Mouse (Mus musculus): ENCODE results near the gene Sohlh1. TPM values are rescaled to one million over a fixed set of nuclear protein-coding genes. Genes with fewer than 3 reads are reported as not detected.
"Not testable (repeated sequence)": the region's sequence is repeated elsewhere in the genome, so short reads cannot be mapped to it uniquely, and the experiment has no call there.

The Sohlh1 gene
- total RNA-seq, 1 experiment from 2014 or later = not detected

DNA sequence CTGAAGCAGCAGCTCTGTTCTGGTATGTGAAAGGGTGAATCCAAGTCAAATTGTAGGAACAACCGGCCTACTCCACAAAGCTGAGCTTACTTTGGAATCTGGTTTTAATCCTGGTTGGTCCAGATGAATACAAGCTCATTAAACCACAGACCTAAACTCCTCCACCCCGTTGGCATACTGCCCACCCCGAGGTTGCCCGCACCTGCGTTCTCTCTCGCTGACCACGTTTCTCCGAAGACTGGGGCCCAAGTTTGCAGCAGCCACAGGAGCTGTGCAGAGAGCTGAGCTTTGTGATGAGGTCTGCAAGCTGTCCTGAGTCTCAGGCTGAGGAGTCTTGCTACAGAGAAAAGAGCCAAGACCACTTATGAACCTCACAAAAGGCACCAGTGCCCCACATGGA, 532 bp downstream of the Sohlh1 start:
- no peak for ATAC-seq (ENCODE audit: extremely low read depth, insufficient number of reproducible peaks, low FRiP score, poor library complexity, severe bottlenecking)

- ATAC-seq (ENCODE audit: extremely low read depth, insufficient number of reproducible peaks, low FRiP score, poor library complexity, severe bottlenecking) = no peak
These were observed 3.0 kb downstream of the Sohlh1 start for GRCm38 (mm10) chr2:25844097-25844496.

- no peak for ATAC-seq (ENCODE audit: extremely low read depth, insufficient number of reproducible peaks, low FRiP score, poor library complexity, severe bottlenecking)
These were observed 4.3 kb downstream of the Sohlh1 start for GRCm38 (mm10) chr2:25842758-25843157.

DNA sequence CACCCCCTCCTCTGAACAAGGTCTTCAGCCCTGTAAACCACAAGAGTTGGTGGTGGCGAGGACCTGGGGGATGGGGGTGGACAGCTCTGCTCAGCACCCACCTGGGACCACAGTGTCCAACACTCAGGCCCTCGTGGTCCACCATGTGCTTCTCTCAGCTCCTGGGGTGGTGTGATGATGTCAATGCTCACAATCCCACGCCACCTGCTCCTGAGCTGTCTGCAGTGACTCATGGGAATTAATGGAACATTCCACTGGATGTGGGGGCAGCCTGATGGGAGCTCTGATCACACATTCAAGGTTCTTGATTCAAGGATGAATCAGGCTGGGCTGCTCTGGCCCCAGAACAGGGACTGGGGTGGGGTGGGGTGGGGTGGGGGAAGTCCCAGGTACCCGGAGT, 4.9 kb downstream of the Sohlh1 start:
- ATAC-seq (ENCODE audit: extremely low read depth, insufficient number of reproducible peaks, low FRiP score, poor library complexity, severe bottlenecking) = no peak

DNA sequence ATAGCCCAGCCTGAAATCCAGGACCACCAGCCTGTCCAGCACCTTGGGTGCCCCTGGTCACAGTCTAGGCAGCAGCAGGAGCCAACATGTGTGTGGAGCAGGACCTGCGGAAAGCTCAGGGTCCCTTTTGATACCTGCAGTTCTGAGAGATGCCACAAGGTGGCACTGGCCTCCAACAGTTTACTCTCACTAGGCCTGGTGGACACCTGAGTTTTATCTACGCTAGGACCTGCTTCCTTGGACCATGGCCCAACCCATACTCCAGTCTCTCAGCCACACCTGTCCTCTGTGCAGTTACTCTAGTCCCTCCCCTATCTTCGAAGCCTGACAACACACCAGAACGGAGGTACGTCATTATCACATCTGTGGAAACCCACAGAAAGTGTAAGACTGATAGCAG, 10.8 kb downstream of the Sohlh1 start:
- ATAC-seq (ENCODE audit: extremely low read depth, insufficient number of reproducible peaks, low FRiP score, poor library complexity, severe bottlenecking) = 0 out of 2 replicates have a peak, but pooled peaks have one; percentile 34

DNA sequence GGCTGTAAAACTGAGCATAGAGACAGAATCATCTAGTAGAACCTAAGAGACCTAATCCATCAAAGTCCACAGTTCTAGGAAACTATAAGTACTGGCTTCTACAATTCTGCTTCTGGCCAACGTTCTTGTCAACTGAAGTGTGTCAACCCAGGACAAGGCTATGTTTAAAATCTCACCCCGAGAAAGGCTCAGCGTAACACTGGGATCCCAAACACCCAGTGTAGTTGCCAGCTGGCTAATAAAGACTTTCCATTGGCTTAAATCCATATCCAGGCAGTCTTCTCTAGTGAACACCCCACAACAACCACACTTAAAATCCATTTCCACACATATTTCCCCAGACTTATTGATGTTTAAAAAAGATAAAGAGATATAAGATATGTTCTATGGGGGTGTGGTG, 16.3 kb downstream of the Sohlh1 start:
- ATAC-seq (ENCODE audit: extremely low read depth, insufficient number of reproducible peaks, low FRiP score, poor library complexity, severe bottlenecking) = no peak

DNA sequence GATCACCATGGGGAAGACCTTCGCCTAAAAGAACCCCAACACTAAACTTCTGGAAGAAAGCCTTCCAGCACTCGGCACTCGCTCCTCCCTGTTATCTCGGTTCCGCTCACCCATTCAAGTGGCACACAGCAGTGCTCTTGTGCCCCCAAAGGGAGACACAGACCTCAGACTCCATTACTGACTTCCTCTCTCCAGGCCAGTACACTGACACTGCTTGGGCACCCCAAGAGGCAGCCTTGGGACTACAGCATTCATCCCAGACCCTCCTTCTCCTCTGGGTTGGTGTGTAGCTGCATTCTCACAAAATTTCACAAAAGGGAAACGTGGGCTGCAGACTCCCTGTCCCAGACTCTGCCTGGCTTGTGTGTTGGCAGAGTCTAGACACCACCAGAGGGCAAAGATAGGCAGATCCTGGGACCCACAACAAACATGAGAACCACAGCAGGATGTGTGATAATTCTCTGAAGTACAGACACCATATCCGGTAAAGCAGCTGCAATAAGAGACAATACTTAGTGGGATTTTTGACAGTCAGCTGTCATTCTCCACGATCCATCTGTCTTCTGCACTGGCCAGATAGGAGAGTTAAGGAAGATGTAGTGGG, 18.6 kb downstream of the Sohlh1 start:
- ATAC-seq (ENCODE audit: extremely low read depth, insufficient number of reproducible peaks, low FRiP score, poor library complexity, severe bottlenecking) = no peak

DNA sequence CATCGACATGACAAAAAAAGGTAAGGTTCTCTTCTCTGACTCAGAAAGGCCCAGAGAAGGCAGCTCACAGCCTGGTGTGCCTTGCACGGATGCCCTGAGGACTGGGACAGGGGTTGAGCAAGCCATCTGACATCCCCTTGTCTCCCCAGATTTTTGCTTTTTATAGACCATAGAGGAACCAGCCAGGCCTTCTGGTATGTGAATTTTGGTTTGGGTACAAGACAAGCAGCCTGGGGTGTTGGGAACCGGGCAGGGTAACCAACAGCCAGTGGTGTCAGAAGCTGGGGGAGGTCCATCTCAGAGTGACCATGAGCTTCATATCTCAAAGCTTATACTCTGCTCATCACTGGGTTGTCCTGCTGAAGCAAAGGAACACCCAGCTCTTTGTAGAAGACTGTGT, 22.3 kb downstream of the Sohlh1 start:
- ATAC-seq (ENCODE audit: extremely low read depth, insufficient number of reproducible peaks, low FRiP score, poor library complexity, severe bottlenecking) = no peak

- no peak for ATAC-seq (ENCODE audit: extremely low read depth, insufficient number of reproducible peaks, low FRiP score, poor library complexity, severe bottlenecking)
These were observed 24.2 kb downstream of the Sohlh1 start, which contains the start of gene Lcn9 for GRCm38 (mm10) chr2:25822806-25823205. Gene Lcn9, plus strand, starts transcription at chr2:25823153.

DNA sequence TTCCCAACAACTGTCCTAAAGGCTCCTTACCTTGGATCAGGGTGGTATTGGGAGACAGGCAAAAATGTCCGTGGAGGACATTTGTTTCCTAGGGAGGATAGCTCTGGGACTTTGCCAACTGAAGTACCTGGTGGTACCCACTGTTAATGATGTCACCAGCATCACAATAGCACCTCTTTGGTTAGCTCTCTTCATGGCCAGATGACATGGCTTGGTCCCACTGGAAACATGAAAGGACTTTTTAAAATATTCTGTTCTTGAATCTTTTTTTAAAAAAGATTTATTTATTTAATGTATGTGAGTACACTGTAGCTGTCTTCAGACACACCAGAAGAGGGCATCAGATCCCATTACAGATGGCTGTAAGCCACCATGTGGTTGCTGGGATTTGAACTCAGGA, 31.3 kb downstream of the Sohlh1 start, which contains the start of gene Glt6d1:
Glt6d1 (minus strand) TSS at position 101 of the 400 bp plus-strand sequence.
- not testable (repeated sequence) for ATAC-seq (ENCODE audit: extremely low read depth, insufficient number of reproducible peaks, low FRiP score, poor library complexity, severe bottlenecking)

DNA sequence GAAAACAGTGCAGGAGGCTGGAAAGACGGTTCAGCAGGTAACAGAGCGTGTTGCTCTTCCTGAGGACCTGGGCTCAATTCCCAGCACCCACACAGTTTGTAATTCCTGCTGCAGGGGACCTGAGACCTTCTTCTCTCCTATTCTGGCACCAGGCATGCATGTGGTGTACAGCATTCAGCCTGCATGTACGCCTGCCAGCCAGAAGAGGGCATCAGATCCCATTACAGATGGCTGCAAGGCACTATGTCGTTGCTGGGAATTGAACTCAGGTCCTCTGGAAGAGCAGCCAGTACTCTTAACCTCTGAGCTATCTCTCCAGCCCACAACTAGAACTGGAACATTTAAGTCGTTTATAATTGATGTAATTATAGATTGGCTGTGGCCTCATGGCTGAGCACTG, 33.7 kb downstream of the Sohlh1 start:
- no peak for ATAC-seq (ENCODE audit: extremely low read depth, insufficient number of reproducible peaks, low FRiP score, poor library complexity, severe bottlenecking)

- no peak for ATAC-seq (ENCODE audit: extremely low read depth, insufficient number of reproducible peaks, low FRiP score, poor library complexity, severe bottlenecking)
These were observed 35.3 kb downstream of the Sohlh1 start for GRCm38 (mm10) chr2:25811711-25812110.

GRCm38 (mm10) chr2:25798065-25798464, 49.0 kb downstream of the Sohlh1 start:
- ATAC-seq (ENCODE audit: extremely low read depth, insufficient number of reproducible peaks, low FRiP score, poor library complexity, severe bottlenecking) = no peak

GRCm38 (mm10) chr2:25797635-25798034, 49.4 kb downstream of the Sohlh1 start:
- no peak for ATAC-seq (ENCODE audit: extremely low read depth, insufficient number of reproducible peaks, low FRiP score, poor library complexity, severe bottlenecking)

Other genes starting within 250 kb of the Sohlh1 start
- gene Rabl6, start 238.7 kb downstream of the Sohlh1 start, total RNA-seq (2017) = 44.4 and 65.6 TPM in 2 replicates
- gene Ccdc183, start 229.6 kb downstream of the Sohlh1 start, total RNA-seq (2017) = not detected in 2 replicates
- 1.2 and 2.0 TPM in 2 replicates for gene Tmem141, start 225.2 kb downstream of the Sohlh1 start, total RNA-seq (2017)
- gene Fcna, start 219.2 kb downstream of the Sohlh1 start, total RNA-seq (2017) = not detected in 2 replicates
- not detected in 2 replicates for gene Lcn8, start 194.1 kb downstream of the Sohlh1 start, total RNA-seq (2017)
- not detected in 2 replicates for gene Lcn5, start 189.3 kb downstream of the Sohlh1 start, total RNA-seq (2017)
- gene Lcn6, start 170.5 kb downstream of the Sohlh1 start, total RNA-seq (2017) = not detected in 2 replicates
- gene Lcn10, start 164.5 kb downstream of the Sohlh1 start, total RNA-seq (2017) = not detected in 2 replicates
- not detected in 2 replicates for gene Obp2a, start 147.2 kb downstream of the Sohlh1 start, total RNA-seq (2017)
- 10.3 and 14.4 TPM in 2 replicates for gene Bmyc, start 140.5 kb downstream of the Sohlh1 start, total RNA-seq (2017)
- not detected in 2 replicates for gene Obp2b, start 110.2 kb downstream of the Sohlh1 start, total RNA-seq (2017)
- not detected in 2 replicates for gene Lcn3, start 81.7 kb downstream of the Sohlh1 start, total RNA-seq (2017)
- not detected in 2 replicates for gene Lcn11, start 70.2 kb downstream of the Sohlh1 start, total RNA-seq (2017)
- not detected in 2 replicates for gene Gm13539, start 65.0 kb downstream of the Sohlh1 start, total RNA-seq (2017)
- gene Glt6d1, start 31.4 kb downstream of the Sohlh1 start, total RNA-seq (2017) = not detected in 2 replicates
- not detected in 2 replicates for gene Lcn9, start 24.1 kb downstream of the Sohlh1 start, total RNA-seq (2017)
- not detected in 2 replicates for gene Kcnt1, start 16.5 kb upstream of the Sohlh1 start, total RNA-seq (2017)
- 17.0 and 21.6 TPM in 2 replicates for gene Camsap1, start 136.0 kb upstream of the Sohlh1 start, total RNA-seq (2017)
- gene Ubac1, start 174.5 kb upstream of the Sohlh1 start, total RNA-seq (2017) = 32.2 and 33.3 TPM in 2 replicates